Mouse (Mus musculus): ENCODE results near the gene 4921504E06Rik.

Gene 4921504E06Rik

GRCm38 (mm10) chr2:19553821-19554592 is at the start of gene 4921504E06Rik:
4921504E06Rik (minus strand) TSS chr2:19553914.
- no peak for DNase-seq (ENCODE audit: low read depth, low spot score)

- no peak for DNase-seq (ENCODE audit: low read depth, low spot score)
These were observed 47.7 kb upstream of the 4921504E06Rik start for GRCm38 (mm10) chr2:19601386-19601925.

DNA sequence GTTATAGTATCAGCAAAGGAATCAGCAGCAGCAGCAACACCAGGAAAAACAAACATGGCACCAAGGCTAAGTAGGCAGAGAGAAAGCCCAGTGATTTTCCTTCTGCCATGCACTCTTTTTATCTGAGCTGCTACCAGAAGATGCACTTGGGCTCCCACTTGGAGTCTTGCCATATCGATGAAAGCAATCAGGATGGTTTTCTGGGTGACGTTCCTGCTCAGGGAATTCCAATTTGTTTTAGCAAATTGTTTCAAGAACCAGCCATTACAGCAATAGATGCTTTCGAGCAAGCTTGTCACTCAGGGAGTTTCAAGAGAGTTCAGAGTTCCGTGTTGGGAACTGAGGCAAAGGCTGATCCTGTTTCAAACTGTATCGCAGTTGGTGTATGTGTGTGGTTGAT is 47.1 kb upstream of the 4921504E06Rik start:
- DNase-seq (ENCODE audit: low read depth, low spot score): no peak

DNA sequence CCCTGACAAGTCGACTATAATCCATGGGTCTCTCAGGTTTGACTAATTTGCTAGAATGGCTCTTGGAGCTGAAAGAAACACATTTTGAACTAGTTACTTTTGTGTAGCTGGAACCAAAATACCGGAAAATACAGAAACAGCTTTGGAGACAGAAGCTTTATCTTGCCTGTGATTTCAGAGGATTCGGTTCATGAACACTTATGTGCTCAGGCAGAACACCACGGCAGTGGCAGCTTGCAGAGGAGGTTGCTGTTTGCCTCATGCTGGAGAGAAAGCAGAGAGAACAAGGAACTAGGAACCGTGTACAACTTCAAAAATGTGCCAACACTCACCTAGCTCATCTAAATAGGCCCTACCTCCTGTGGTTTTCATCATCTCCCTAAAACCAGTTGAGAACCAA is 46.1 kb upstream of the 4921504E06Rik start:
- no peak for DNase-seq (ENCODE audit: low read depth, low spot score)

DNA sequence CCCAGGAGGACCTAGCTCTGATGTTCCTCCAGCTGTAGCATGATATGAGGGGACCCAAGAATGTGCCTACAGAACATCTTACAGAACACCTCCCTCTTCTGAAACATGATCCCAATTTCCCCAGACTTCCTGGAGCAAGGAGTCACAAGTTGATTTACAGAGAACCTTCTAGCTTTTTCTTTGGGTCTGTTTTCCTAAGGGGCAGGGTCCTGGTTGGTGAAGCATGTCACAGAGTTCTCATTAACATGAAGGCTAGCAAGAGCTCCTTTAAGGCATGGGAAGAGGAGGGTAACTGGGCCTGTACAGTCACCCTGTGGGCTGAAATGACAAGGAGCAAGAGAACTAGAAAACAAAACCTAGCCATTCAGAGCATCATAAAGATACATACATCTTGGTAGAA is 43.3 kb upstream of the 4921504E06Rik start:
- no peak for DNase-seq (ENCODE audit: low read depth, low spot score)

DNA sequence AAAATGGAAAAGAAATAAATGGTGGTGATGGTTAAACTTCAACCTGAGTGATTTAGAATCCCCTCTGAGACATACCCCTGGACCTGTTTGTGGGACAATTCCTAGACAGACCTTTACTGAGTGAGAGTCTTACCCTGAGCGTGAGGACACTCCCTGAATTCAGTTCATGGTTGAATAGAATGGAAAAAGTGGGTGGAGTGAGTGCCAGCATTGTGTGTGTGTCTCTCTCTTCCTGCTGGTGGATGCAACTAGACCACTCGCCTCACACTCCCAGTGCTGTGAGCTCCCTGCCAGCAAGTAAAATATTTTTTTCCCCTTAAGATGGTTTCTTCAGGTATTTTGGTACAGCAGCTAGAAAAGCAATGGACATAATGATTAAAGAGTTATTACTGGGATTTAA is 42.7 kb upstream of the 4921504E06Rik start:
- no peak for DNase-seq (ENCODE audit: low read depth, low spot score)

GRCm38 (mm10) chr2:19594856-19595255 is 41.1 kb upstream of the 4921504E06Rik start:
- DNase-seq (ENCODE audit: low read depth, low spot score): no peak

DNA sequence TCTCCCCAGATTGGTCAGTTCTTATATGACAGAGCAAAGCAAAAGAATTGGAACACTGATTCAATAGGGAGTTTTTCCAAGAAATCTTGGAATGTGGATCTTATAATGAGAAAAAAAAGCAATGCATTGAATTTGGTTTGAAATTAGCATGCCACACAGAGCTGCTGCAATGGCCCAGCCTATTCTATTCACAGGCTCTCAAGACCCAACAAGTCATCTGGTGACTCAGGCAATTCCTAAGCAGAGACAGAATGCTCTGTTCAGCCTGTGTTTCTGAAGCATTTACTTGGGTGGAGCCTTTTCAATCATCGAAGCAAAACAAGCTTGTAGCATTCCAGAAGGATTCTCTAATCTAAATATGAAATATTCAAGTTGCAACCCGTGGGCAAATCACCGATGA is 26.1 kb upstream of the 4921504E06Rik start:
- no peak for DNase-seq (ENCODE audit: low read depth, low spot score)

DNA sequence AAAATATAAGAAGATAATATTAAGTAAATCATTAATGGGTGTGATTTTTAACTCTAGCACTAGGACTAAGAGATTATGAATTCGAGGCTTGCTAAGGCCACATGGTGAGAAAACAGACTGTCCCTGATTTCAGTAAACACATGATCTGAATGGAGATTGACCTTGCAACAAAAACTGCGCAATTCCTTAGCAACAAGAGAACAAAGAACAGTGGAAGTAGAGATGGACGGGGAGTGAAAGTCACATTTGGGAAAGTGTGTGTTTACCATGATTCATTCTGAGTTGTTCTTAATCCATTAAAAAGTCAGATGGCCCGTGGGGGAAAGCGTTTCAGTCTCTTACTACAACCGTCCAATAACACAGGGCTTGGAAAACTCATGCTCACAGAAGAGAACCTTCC is 25.5 kb upstream of the 4921504E06Rik start:
- DNase-seq (ENCODE audit: low read depth, low spot score): no peak

GRCm38 (mm10) chr2:19562114-19562829 is 8.6 kb upstream of the 4921504E06Rik start:
- DNase-seq (ENCODE audit: low read depth, low spot score): no peak

DNA sequence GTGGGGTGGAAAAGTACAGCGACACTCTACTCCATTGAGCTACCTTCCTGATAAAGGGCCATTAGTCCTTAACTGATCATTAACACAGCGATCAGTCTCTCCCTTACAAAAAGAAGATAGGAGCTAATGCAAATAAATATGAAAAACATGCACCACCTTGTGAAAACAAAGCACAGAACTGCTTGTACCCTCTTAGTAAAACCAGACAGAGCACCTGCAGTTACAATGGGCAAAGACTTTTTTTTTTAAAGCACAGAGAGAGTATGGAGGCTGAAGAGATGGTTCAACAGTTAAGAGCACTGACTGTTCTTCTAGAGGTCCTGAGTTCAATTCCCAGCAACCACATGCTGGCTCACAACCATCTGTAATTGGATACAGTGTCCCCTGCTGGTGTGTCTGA is 6.9 kb upstream of the 4921504E06Rik start:
- no peak for DNase-seq (ENCODE audit: low read depth, low spot score)

- no peak for DNase-seq (ENCODE audit: low read depth, low spot score)
These were observed 6.4 kb upstream of the 4921504E06Rik start for GRCm38 (mm10) chr2:19560071-19560470.

DNA sequence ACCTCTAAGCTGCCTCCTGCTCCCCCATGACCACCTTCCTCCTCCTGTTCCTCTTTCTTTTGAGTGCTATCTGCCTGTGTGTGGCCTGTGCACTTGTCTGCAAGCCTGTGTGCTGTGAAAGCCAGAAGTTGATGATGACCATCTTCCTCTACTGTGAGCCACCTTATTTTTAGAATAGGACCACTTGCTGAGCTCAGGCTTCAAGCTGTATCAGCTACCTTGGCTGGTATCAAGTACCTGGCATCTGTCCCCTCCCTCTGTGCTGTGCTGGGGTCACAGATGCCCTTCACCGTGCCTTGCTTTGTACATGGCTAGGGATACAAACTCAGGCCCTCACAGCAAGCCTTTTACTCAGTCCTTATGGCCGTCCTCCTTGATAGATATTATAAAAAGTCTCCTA is 2.3 kb downstream of the 4921504E06Rik start:
- no peak for DNase-seq (ENCODE audit: low read depth, low spot score)

DNA sequence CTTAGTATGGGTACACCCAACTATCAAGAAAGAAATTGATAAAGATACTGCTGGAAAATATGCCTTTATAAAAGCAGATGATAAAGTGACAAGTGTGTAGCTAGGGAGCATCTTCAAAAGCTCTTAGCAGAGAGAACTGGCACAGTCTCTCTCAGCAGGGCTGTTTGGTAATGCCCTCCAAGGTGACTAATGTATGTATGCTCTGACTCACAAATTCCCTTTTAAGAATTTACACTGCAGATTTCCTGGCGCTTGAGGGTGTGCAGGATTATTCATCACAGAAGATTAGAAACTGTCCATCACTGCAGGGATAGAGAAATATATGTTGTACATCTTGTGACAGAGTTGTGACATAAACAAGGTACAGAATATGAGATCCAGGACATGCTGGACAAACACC is 12.8 kb downstream of the 4921504E06Rik start:
- no peak for DNase-seq (ENCODE audit: low read depth, low spot score)

GRCm38 (mm10) chr2:19529428-19529827 is 24.3 kb downstream of the 4921504E06Rik start:
- no peak for DNase-seq (ENCODE audit: low read depth, low spot score)

DNA sequence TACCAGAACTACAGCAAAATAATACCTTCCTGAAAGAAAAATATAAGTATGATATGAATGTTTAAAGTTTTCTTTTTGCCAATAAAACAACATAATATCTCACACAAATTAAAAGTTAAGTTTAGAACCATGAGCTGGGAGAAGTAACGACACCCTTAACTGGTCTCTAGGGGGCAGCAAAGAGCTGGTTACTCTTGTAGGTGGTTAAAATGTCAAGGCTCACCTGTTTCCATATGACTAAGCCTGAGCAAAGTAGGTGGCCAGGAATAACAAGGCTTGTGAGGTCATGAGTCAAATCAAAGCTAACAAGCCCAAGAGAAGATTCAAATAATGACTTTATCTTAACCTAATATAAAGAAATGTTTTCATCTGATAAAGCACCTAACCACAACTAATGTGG is 24.9 kb downstream of the 4921504E06Rik start:
- DNase-seq (ENCODE audit: low read depth, low spot score): peak; percentile 22

DNA sequence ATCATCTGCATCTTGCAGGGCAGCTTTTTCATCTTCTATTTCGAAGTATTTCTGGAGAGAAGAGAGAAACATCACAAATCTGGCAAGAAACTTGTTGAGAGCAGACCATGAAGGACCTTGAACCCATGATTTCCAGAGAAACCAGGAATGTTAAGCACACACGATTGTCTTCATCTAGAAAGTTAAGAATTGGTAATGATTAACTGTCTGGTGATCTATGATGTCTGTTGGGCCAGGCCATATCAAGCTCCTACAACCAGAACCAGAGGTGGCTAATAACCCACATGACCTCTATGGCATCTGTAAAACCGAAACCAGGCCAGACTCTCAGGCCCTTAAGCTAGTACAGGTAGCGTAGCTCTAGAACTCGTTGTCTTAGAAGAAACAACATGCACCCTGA is 29.6 kb downstream of the 4921504E06Rik start:
- DNase-seq (ENCODE audit: low read depth, low spot score): no peak

- no peak for DNase-seq (ENCODE audit: low read depth, low spot score)
These were observed 32.1 kb downstream of the 4921504E06Rik start for GRCm38 (mm10) chr2:19521662-19522061.

GRCm38 (mm10) chr2:19520617-19521016 is 33.1 kb downstream of the 4921504E06Rik start:
- DNase-seq (ENCODE audit: low read depth, low spot score): no peak

- no peak for DNase-seq (ENCODE audit: low read depth, low spot score)
These were observed 33.9 kb downstream of the 4921504E06Rik start for GRCm38 (mm10) chr2:19519768-19520167.

GRCm38 (mm10) chr2:19517952-19518351 is 35.8 kb downstream of the 4921504E06Rik start:
- DNase-seq (ENCODE audit: low read depth, low spot score): no peak

DNA sequence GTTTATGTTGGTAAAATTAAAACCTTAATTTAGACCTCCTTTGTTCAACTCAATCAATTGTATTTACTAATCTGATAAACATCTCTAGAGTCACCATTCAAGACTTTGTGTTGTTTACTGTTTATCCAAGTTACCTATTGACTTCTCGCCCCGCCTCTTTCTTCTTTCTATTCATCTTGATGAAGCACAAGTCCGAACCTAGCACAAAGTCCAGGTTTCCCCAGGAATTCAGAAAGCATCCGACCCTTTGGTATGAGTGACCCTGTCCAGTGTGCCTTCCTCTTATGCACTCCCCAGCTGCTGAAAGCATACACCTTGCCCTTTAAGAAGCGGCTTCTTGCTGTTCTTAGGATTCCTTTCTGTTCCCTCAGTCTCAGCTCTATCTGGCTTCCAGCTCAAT is 41.3 kb downstream of the 4921504E06Rik start:
- DNase-seq (ENCODE audit: low read depth, low spot score): no peak

DNA sequence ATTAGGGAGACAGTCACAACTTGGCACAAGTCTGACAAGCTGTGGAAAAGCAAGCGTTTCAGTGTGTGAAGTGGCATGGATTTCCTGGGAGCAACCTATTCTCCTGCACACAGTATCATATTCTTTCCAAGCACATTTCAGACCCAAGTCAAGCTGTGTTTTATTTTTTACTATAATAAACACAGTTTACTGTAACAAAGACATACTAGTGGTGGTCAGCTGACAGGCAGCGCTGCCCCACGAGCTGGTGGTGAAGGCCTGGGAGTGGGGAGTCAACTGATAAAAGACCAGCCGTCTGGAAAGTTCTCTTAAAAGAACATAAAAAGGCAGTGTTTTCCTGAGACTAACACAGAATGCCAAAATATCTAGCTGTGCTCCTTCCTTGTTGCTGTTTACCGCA is 42.7 kb downstream of the 4921504E06Rik start:
- DNase-seq (ENCODE audit: low read depth, low spot score): no peak

All from c-Kit-negative CD71-positive TER-119-positive erythroid progenitor cells, embryonic 14.5 days (primary cell).